Mouse (Mus musculus) urinary bladder, postnatal 36 days (tissue): ENCODE results near the gene Clip1.
A peak's percentile ranks its signal among the peaks of the same experiment; 100 is the strongest.
"Not testable (repeated sequence)": the region's sequence is repeated elsewhere in the genome, so short reads cannot be mapped to it uniquely, and the experiment has no call there.

ENCODE experiments used
- DNase-seq, 2 experiments: peaks; one replicate each; pipeline ENCODE4 v3.0.0; 2022; ENCODE audit warnings: low spot score in 2 of 2, mixed read lengths in 1 of 2

The Clip1 gene

GRCm38 (mm10) chr5:123684221-123685144 lies at the start of gene Clip1:
Gene Clip1, minus strand, starts transcription at chr5:123684618.
- peak; percentile 62 to 70 for DNase-seq

GRCm38 (mm10) chr5:123730981-123731380 lies 46.6 kb upstream of the Clip1 start:
- no peak for DNase-seq

GRCm38 (mm10) chr5:123723816-123724215 lies 39.4 kb upstream of the Clip1 start:
- DNase-seq = not testable (repeated sequence)

GRCm38 (mm10) chr5:123720328-123721311 lies 36.2 kb upstream of the Clip1 start, which contains the start of gene Zcchc8:
Gene Zcchc8, minus strand, starts transcription at chr5:123721100.
- DNase-seq = peak; percentile 92 to 96

DNA sequence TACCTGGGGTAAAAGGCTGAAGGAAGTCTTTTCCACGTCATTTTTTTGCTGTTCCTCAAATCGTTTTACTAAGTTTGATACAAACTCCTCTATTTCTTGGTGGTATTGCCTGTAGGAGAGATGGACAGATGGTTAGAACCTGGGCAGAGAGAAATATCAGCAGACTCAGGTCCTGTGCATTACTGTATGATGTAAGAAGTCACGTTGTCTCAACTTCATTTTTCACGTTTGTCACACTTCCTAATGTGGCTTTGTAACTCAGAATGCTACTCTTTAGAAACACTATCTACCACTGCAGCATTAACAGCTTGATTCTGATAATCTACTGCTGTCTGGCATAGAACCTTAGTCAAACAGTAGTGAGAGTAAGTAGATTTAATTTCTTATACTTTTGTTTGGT lies 30.2 kb upstream of the Clip1 start:
- no peak for DNase-seq

DNA sequence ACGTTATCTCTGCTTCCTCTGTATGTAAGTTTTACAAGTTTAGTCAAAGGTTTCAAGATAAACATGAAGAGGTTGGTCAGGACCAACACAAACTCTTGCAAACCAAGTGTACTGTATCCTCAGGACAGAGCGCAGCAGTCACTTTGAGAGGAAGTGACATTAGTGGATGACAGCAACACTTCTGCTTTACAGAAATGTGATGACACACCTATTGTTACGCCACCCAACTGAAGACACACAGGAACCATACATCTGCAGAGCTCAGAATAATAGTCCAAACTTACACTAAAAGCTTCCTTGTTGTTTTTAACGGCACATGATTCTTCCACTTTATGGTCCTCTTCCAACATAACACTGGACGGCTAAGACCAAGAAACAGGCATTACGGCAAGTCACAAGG lies 29.4 kb upstream of the Clip1 start:
- no peak for DNase-seq

- DNase-seq = peak in 1 of 2 experiments; percentile 36
These were observed 25.2 kb upstream of the Clip1 start for GRCm38 (mm10) chr5:123709571-123709970.

DNA sequence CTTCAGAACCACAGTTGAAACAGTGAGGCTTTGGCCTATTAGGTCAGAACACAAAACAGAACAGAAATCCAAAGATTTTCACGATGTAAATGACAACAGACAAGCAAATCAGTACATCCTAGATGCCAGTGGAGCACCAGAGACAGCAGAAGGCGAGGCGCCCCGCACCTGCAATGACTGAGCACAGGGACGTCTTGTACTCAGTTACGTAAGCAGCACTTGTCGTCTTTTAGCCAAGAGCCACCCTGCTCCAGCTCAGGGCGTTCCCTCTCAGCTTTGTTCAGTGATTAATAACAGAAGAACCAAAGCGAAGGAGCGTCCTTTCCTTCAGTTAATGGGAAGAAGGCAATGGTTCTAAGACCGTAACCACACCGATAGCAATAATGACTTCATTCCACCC lies 24.2 kb upstream of the Clip1 start:
- DNase-seq = no peak

DNA sequence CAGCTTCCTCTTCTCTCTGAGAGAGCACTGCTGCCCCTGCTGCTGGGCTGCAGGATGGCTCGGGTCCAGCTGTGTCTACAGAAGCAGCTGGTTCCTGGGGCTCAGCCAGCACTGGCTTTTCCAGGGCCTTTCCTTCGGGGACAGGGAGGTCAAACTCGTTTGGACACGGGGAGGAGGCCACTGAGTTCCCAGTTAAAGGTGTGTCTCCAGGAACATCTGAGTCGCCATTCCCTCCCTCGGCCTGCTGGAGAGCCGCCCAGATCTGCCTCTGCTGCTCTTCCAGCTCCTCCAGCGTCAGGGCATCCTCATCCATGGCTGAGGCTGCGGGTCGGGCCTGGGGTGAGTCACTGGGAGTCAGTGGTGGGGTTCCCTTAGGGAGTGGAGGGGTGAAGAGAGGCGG lies 16.2 kb upstream of the Clip1 start:
- peak in 1 of 2 experiments; percentile 66 for DNase-seq

- DNase-seq = peak; percentile 70 to 77
These were observed 14.8 kb upstream of the Clip1 start for GRCm38 (mm10) chr5:123699198-123699597.

DNA sequence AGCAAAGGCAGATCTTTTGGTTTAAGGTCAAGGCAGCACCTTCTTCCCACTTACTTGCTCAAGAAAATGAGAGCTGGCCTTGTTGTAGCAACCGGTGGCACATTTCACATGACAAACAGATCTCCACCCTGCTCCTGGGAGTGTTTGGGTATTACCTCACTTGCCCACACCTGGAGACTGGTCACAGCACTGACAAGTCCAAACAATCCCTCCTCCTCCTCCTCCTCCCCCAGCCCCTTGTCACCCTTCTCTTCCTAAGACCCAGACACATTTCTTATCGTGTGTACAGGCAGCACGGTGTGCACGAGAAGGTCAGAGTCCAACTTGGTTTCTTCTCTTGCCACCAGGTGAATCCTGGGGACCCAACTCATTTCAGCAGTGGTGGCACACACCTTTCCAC lies 12.5 kb upstream of the Clip1 start:
- peak in 1 of 2 experiments; percentile 45 for DNase-seq

- no peak for DNase-seq
These were observed 11.8 kb upstream of the Clip1 start for GRCm38 (mm10) chr5:123696244-123696643.

DNA sequence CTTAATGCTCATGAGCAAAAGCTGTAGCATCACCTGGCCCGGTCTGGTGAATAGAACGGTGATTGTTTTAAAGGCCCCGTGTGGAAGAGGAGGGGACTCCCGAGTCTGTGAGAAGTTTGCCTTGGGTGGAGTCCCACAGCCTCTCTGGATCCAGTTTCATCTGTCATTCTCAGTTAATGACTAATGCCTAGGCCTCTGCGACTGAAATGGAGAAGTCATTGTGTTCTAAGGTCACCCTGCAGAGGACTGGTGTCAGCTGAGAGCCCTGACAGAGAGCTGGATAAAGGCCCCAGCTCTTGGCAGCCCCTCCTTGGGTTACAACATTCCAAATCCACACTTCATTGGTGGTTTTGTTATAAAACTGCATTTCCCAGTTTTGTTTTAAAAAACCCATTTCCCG lies 10.1 kb upstream of the Clip1 start:
- peak in 1 of 2 experiments; percentile 55 for DNase-seq

DNA sequence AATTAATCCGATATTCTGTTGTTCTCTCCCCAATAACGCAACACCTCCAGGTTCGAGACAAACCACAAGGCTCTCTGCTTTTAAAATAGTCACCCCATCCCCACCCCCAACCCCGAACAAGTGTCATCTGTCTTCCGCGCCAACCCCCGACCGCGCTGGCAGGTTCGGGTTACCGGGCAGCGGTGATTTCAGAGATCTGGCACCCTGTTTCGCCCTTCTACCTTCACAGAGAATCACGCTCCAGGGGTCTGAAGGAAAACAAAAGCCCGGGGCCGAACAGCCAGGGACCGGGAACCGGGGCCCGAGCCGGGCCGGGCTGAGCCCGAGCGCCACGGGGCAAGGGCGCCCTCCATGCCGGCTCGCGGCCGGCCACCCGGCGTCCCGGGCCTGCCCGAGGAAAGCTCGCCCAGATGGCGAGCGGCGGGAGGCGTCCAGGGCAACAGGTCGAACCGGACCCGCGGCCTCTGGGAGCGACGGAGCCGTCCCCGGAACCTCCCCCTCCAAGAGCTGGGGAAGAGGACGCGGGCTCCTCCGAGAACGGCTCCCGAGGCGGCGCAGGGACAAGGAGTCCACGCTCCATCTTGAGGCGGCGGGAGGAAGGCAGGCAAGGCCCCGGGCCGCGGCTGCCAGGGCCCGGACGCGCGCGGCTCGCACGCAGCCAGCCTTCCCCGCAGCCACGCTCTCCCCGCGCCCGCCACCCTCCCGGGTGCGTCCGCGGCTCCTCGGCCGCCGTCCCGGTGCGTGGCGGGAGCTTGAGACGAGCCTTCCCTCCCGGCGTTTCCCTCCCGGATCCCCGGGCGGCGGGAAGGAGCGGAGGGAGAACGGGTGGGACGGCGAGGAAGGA lies 819 bp downstream of the Clip1 start:
- DNase-seq = peak; percentile 57 to 66

DNA sequence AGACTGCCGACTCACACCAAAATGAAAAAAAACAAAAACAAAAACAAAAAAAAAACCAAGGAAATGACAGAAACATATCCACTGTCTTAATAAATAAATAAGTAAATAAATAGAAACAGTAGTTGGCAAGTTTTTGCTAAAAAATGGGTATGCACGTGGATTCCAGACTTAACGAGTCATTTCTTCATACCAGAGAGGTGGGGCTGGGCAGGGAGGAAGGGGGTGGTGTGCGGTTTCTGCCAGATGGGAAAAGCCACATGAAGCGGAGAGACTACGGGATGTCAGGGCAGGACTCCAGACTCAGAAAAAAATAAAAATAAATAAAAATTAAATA lies 1.4 kb downstream of the Clip1 start:
- DNase-seq = no peak

DNA sequence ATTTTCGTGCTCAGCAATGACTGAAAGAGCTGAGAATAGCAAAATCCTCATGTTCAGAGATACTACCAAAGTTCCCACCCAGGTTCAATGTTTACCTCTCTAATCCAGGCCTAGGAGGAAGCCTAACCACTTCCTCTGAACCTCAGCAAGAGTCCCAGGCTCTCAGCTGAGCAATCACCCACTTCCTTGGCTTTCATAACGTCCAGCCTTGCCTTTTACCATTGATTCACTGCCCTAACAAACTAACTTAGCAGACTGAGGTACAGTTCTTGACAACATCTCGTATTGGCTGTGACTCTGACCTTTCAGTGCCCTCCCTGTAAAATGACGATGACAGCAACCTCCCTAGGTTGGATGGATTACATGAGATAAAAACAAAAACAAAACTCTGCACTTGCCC lies 2.0 kb downstream of the Clip1 start:
- no peak for DNase-seq

GRCm38 (mm10) chr5:123679546-123680263 lies 4.7 kb downstream of the Clip1 start:
- DNase-seq = no peak

- DNase-seq = no peak
These were observed 5.3 kb downstream of the Clip1 start for GRCm38 (mm10) chr5:123679106-123679505.

DNA sequence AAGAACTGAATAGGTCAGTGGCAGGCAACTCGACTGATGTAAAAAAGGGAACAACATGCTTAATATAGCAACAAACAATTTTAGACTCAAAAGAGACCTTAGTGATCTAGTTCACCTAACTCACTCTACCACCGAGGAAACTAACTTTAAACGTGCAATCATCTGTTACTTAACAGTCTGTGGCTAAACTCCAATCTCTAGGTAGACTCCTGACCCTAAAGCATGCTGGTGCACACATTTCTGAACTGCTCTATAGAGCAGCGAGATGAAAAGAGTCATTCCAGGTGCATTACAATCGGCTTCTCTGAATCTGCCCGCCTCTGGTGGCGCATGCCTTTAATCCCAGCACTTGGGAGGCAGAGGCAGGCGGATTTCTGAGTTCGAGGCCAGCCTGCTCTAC lies 8.7 kb downstream of the Clip1 start:
- no peak for DNase-seq

DNA sequence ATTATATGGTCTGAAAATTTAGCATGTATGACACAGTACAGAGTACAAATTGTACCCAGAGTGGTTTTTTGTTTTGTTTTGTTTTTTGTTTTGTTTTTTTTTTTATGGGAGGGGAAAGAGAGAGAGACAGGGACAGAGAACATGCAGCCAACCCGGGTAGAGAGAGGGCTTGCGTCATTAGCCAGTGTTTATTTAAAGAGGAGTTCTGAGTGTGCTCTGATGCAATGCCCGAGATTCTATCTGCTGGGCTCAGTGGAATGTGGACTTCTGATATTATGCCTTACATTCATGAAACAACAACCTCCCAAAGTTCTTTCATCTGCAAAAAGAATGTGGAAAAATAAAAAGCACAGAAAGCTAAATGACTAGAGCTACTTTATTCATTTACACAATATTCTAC lies 9.2 kb downstream of the Clip1 start:
- DNase-seq = no peak

DNA sequence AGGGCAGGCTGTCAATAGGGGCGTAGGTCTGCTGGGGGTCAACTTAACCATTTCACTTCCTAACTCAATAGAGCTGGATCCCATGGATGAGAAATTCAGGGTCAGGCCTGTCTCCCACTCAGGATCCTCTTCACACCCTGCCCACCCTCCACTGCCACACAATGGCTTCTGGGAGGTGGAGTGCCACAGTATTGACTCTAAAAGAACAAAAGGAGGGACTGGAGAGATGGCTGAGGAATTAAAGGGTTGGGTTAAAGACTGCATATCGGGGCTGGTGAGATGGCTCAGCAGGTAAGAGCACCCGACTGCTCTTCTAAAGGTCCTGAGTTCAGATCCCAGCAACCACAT lies 13.0 kb downstream of the Clip1 start:
- no peak for DNase-seq
